Mouse (Mus musculus) lung, adult 2 months (tissue): Measurements from ENCODE around the gene A130010J15Rik.

ENCODE experiments used
- CTCF ChIP-seq: fragments of 200-500 bp; IDR thresholded peaks from 2 replicates; pipeline ENCODE4 v1.5.1; 2011; ENCODE audit warnings: mild to moderate bottlenecking, low read length, control low read depth; ENCODE audit not compliant: insufficient read depth
- POLR2A ChIP-seq: fragments of 200-500 bp; IDR thresholded peaks from 2 replicates; pipeline ENCODE4 v1.6.1; 2011; ENCODE audit warnings: low read depth, mild to moderate bottlenecking, control low read depth, low read length, borderline replicate concordance; ENCODE audit errors: extremely low read depth

DNA sequence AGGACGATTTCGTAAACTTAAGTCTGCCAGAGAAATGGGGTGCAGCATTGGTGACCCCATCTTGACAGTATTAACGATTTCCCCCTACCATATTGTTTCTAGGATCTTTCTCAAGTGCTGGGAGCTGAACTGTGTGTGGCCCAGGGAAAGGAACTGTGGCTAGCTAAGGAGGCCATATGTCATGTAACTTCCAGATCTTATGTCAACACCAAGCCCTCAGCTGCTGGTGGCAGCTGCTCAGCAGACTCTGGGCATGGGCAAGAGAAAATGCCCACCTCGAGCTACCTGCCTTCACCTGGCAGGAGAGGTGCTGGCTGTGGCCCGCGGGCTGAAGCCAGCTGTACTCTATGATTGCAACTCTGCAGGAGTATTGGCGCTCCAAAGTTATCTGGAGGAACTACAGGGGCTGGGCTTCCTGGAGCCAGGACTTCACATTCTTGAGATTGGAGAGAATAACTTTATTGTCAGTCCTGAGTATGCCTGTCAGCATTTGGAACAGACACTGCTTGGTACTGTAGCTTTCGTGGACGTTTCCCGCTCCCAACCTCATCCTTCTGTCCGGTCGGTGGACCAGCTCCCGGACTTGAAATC lies 6.4 kb downstream of the A130010J15Rik start:
- no peak for TF ChIP-seq POLR2A
- TF ChIP-seq CTCF, result no peak
